ENCODE assay signal across 1 mouse cellular context in genomic region chr10:80169651-80170050, GRCm38 (mm10).
A peak's percentile ranks its signal among the peaks of the same experiment; 100 is the strongest.
TF ChIP-seq lines count a peak whose summit lies in the region.

No protein-coding gene starts in this region.

TF ChIP-seq in ES-E14, 5 proteins besides CTCF, POLR2A, EP300 and RAD21:
- TF ChIP-seq MAFK (IDR thresholded peaks at IDR 0.05; ENCODE audit: insufficient read depth, low read depth, low read length) = no peak
- TF ChIP-seq ZNF384 (IDR thresholded peaks at IDR 0.05; ENCODE audit: low read depth, low read length) = 0 out of 2 replicates have a peak, but pooled peaks have one; percentile 18
- no peak for TF ChIP-seq ZC3H11A (IDR thresholded peaks at IDR 0.05; ENCODE audit: borderline replicate concordance, low read depth, low read length)
TF ChIP-seq in ES-E14: peak in this region for 1.
